Mouse (Mus musculus) spleen, adult 10 weeks (tissue): ENCODE measurements around the gene Zfp708. TPM values are rescaled to one million over a fixed set of nuclear protein-coding genes. Genes with fewer than 3 reads are reported as not detected.

ENCODE experiments used
- polyA plus RNA-seq: library from polyadenylated mRNA; stranded (reverse); fragments of 350-450 nt; fragmentation: Illumina TruSeq; extraction: RNeasy Lipid Tissue Mini Kit (QIAGEN cat#74804); gene quantifications from one replicate; pipeline ENCODE4 v1.2.3, GENCODE M21; 2015; ENCODE audit warnings: low replicate concordance; ENCODE audit not compliant: insufficient read depth

Zfp708 gene
- 4.0 TPM for polyA plus RNA-seq

DNA sequence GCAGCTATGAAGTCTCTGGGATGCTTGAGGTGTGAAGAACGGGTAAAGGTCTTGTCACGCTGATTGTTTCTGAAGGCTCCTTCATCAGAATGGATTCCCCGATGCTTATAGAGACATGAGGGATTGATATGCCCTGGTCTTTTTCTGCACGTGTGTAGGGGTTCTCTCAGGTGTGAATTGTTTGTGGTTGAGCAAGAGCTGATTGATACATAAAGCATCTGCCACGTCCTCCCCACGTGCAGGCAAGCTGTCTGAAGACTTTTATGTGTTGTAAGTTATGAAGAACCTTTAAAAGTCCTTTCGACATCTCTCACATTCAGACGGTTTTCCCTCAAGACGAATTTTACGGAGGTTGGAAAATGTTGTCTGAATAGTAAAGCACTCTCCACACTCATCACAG lies at the start of gene Zfp708:
Zfp708 (minus strand) TSS at position 101 of the 400 bp plus-strand sequence.

DNA sequence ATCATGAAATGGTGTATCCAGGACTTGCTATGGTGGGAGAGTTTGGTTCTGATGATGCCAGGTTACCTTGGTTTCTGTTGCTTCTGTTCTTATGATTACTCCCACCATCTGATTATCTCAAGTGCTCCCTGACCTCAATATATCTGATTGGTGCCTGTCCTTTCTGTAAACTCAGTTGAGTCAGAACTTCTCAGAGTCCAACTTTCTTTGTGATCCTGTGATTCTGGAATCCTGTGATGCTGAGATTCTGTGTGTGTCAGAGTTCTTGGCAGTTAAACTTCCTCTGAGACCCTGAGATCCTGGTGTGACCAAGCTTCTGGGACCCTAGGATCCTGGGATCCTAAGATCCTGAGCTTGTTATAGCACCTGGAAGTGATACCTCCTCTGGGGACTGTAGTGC lies 23.6 kb upstream of the Zfp708 start, which contains the start of gene Zfp759:
Zfp759 (plus strand) TSS at position 301 of the 400 bp plus-strand sequence.

DNA sequence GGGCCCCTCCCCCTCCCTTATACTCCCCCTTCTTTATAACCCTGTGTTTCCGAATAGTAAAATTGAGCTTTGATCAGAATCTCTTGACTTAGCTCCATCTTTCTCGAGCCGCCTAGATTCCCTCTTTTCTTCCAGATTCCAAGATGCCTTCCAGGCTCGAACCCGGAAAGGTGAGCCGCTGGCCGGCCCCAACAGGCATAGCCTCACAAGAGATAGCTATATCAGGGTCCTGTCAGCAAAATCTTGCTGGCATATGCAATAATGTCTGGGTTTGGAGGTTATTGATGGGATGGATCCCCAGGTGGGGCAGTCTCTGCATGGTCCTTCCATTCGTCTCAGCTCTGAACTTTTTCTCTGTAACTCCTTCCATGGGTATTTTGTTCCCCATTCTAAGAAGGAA lies 18.4 kb upstream of the Zfp708 start, which contains the start of gene Rslcan18:
Rslcan18 (minus strand) TSS at position 101 of the 400 bp plus-strand sequence.

DNA sequence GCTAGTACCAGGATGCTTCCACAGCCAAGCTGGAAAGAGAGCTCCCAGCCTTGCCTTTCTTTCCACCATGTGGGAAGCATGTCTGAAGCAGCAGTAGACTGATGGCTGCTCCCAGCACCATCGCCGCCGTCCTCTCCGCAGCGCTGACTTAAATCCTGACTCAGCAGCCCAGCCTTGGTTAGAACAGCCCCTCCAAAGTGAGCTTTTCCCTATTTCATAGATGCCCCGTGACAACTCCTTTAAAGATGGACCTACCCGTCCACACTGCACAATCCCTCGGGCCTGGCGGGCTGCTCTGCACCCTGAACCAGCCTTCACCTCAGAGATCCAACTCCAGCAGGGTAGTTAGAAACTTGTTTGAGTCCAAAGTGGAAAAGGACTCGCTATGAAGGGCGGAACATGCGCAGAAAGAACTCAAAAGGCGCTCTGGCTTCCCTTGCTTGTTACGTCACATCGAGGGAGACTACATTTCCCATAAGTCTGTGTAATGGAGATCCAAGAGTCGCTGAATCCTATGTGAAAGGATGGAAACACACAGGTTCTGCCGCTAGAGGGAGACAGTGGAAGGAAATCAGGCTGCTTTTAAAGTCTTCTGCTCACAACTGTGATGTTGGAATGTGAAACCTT lies 10.5 kb upstream of the Zfp708 start, which contains the start of gene Gm28557:
Gm28557 (minus strand) TSS at position 411 of the 627 bp plus-strand sequence.

DNA sequence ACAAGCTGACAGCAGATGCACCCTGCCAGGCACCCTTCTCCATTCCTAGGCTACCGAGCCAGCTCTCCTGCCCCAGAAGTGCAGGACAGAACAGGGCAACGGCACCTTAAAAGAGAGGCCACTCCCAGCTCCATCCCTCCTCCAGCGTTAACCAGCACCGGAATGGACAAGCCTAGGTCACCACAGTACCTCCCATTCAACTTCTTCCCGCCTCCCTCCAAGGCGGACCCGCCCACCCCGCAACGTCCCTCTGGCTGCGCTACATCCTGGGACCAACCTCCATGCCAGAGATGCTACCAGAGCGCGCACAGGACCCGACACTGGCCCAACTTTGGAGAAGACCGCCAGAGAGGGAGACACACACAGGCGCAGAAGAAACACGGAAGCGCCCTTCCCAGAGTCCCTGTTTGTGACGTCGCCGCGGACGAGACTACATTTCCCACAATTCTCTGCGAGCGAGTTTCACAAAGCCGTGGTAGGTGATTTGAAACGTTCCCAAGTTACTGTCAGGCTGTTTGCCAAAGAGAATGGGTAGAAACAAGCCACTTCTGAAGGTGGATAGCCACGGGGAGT lies 36.9 kb downstream of the Zfp708 start, which contains the start of gene Zfp712:
Zfp712 (minus strand) TSS at position 385 of the 573 bp plus-strand sequence.

Other genes starting within 250 kb of the Zfp708 start
- 3.4 TPM for gene Gm10767, start 193.1 kb downstream of the Zfp708 start, polyA plus RNA-seq
- gene Zfp712, start 36.8 kb downstream of the Zfp708 start, polyA plus RNA-seq, result 6.6 TPM
- gene Gm28557, start 10.6 kb upstream of the Zfp708 start, polyA plus RNA-seq, result 6.7 TPM
- 1.2 TPM for gene Rslcan18, start 18.3 kb upstream of the Zfp708 start, polyA plus RNA-seq
- 5.9 TPM for gene Zfp759, start 23.7 kb upstream of the Zfp708 start, polyA plus RNA-seq
- 31.5 TPM for gene Rsl1, start 75.2 kb upstream of the Zfp708 start, polyA plus RNA-seq
- 7.7 TPM for gene Zfp455, start 96.5 kb upstream of the Zfp708 start, polyA plus RNA-seq
- 6.9 TPM for gene Zfp458, start 180.5 kb upstream of the Zfp708 start, polyA plus RNA-seq
- 1.8 TPM for gene Zfp457, start 208.5 kb upstream of the Zfp708 start, polyA plus RNA-seq
- gene Zfp595, start 234.6 kb upstream of the Zfp708 start, polyA plus RNA-seq, result 24.2 TPM